Mouse (Mus musculus): ENCODE measurements at regions not wholly inside any gene's neighbourhood (a gene's known extent, or its start where the extent isn't known, plus 50 kb on each side); places are given as distances from the start of the nearest gene placed in this dataset.
"Not testable (repeated sequence)": the region's sequence is repeated elsewhere in the genome, so short reads cannot be mapped to it uniquely, and the experiment has no call there.

DNA sequence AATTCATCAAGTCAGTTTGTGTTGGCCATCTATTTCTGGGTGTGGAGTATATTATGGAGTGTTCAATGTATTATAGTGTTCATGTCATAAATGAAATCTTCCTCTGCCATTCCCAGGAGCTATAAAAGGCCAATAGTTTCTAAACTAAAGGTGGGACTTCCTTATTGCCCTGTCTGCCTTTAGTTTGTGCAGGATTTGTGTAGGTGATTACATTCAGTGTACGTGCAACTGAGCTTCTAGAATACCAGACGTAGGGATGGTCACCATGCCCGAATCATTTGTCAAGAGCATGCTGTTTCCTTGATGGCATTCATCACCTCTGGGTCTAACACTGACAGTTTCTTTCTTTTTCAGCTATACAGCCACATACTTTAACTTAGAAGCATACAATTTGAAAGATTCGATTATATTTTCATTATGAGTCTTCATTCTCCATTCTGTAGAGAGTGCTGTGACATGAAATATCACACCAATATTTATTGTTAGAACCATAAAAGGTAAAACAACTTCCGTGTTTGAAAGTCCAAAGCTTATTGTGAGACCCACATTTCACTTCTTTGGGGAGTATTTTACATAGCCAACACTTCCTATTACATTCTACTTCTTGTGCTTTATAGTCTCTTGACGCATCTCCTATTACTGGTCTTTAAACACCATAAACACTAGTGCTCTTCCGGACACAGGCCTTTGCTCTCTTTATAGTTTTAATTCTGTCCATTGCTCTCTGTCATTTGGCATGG is 494.1 kb upstream of the Klf6 start:
- DNase-seq (ENCODE audit: low spot score in 2 of 2): no peak

GRCm38 (mm10) chr13:5370007-5370406 is 491.3 kb upstream of the Klf6 start:
- DNase-seq (ENCODE audit: low spot score in 2 of 2): no peak

GRCm38 (mm10) chr13:5373191-5373590 is 488.1 kb upstream of the Klf6 start:
- no peak for DNase-seq (ENCODE audit: low spot score in 2 of 2)

DNA sequence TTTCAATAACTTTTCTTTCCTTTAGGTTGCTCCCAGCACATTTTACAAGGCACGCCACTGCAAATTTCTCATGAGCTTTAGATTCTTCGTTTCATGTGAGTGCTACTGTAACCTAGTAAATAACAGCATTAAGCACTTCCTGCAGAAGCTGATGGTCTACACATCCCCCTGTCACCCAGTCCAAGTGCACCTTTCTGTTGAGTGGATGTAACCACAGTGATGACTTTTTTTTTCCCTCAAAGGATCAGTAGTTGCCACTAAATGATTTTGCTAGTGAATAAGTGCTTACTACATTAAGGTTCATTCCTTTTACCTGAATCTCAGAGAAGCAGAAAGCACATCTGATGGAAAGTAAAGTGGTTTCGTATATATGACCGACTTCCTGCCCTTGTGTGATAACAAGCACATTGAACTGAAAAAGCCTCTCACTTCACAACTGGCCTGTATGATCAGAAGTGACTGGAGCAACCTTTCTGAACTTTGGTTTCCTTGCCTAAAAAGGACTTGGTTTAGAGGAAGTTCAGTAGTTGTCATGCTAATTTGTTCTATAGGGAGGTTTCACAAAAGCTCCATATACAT is 453.0 kb upstream of the Klf6 start:
- no peak for DNase-seq (ENCODE audit: low spot score in 2 of 2)

DNA sequence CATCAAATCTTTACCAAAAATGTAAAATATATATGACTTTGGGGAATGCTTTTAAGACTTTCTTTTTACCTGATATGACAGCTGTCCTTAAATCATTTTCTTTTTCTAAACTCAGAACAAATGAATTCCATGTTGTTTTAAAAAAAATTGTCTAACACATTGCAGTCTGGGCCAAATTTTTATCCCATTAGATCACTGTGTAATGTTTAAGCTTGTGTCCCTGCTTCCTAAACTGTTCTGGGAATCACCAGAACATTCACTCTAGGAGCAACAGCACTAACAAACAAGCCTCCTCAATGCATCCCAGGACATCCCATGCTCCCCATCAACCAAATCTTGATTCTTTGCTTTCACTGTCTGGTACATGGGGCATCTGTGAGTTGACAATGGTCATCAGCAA is 449.2 kb upstream of the Klf6 start:
- no peak for DNase-seq (ENCODE audit: low spot score in 2 of 2)

DNA sequence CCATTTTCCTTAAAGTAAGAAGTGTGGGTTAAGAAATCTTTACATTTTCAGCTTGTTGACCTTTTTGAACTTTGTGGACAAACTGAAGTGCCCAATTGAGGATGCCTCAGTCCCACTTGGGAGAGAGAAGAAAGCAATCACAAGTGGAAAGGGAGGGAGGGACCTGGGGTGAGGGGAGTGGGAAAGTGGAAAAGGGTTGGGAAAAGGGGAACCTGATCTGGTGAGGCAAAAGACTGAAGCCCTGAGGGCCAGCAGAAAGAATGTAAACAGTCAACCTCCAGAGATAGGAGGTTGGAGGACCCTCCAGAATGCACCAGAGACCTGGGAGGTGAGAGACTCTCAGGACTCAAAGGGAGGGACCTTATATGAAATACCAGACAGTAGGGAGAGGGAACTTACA is 448.3 kb upstream of the Klf6 start:
- DNase-seq (ENCODE audit: low spot score in 2 of 2): not testable (repeated sequence)

- no peak for DNase-seq (ENCODE audit: low spot score in 2 of 2)
These were observed 437.2 kb upstream of the Klf6 start for GRCm38 (mm10) chr13:5424110-5424509.

DNA sequence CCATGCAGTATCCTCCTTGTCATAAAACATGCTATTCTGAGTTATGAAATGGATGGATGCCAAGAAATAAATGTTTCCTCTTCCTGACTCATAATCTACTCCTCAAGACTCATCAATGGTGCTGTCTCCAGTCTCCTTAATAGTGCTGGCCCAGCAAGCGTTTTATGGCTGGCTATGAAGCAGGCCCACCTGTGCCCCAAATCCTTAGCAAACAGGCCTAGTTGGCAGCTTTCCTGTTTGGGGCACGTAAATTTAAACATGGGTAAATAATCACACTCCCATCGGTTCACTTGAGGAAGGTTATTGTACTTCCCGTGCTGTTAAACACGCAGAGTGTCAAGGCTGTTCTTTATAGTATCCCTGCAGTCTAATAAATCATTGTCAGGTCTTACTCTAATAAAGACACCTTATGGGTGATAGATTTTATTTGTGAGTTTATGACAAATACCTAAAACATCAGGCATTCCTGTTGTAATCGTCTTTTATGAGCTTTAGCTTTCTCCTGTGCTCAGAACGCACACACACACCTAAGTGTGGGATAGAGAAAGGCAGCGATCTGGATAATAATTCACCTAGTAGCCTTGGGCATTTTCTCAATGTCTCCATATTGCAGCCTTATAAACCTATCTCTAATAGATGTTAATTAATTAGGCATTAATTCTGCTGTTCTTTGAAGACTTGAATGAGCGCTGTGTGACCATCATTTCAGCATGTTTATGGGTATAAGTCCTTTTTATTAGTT is 435.6 kb upstream of the Klf6 start:
- no peak for DNase-seq (ENCODE audit: low spot score in 2 of 2)

- no peak for DNase-seq (ENCODE audit: low spot score in 2 of 2)
These were observed 427.6 kb upstream of the Klf6 start for GRCm38 (mm10) chr13:5433652-5434051.

- no peak for DNase-seq (ENCODE audit: low spot score in 2 of 2)
These were observed 426.2 kb upstream of the Klf6 start for GRCm38 (mm10) chr13:5435131-5435530.

- DNase-seq (ENCODE audit: low spot score in 2 of 2): no peak
These were observed 425.1 kb upstream of the Klf6 start for GRCm38 (mm10) chr13:5436191-5436590.

- DNase-seq (ENCODE audit: low spot score in 2 of 2): no peak
These were observed 420.8 kb upstream of the Klf6 start for GRCm38 (mm10) chr13:5440454-5440853.

- no peak for DNase-seq (ENCODE audit: low spot score in 2 of 2)
These were observed 416.4 kb upstream of the Klf6 start for GRCm38 (mm10) chr13:5444759-5445478.

- DNase-seq (ENCODE audit: low spot score in 2 of 2): no peak
These were observed 412.7 kb upstream of the Klf6 start for GRCm38 (mm10) chr13:5448601-5449000.

- no peak for DNase-seq (ENCODE audit: low spot score in 2 of 2)
These were observed 380.5 kb upstream of the Klf6 start for GRCm38 (mm10) chr13:5480779-5481178.

GRCm38 (mm10) chr13:5492266-5492665 is 369.0 kb upstream of the Klf6 start:
- DNase-seq (ENCODE audit: low spot score in 2 of 2): no peak

DNA sequence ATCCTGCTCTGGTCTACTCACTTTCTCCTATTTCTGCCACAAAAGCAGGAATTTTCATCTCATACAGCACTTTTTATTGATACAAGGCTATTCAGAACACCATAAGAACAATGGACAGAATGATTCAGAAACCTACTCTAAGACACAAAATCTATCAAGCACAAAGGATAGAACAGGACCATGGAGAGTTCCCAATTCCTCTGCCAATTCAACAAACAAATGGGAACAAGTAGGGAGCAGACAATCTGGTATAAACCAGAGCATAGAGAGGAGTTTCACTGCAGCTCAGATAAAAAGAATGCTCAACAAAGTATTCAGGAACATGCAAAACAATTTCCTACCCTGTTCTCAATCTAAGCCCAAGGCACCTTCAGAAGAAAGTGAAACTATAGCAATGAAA is 363.7 kb upstream of the Klf6 start:
- DNase-seq (ENCODE audit: low spot score in 2 of 2): no peak

- no peak for DNase-seq (ENCODE audit: low spot score in 2 of 2)
These were observed 349.5 kb upstream of the Klf6 start for GRCm38 (mm10) chr13:5511784-5512183.

DNA sequence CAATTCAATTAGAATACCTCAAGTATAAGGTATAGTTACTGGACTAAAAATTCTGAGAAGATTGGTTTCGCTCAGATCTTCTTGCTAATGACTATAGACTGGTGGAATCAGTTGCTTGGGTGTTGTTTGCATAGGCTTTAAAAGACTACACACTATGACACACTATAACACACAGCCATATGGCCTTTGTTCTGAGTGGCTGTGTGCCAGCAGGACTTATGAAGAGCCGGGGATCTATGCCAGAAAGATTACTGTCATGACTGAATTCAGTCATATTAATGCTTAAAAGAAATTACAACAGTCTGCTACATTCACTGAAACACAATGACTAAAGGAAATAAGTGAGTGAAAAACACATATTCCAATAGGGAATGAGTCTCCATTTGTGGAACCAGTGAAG is 345.7 kb upstream of the Klf6 start:
- no peak for DNase-seq (ENCODE audit: low spot score in 2 of 2)

GRCm38 (mm10) chr13:5516088-5516487 is 345.2 kb upstream of the Klf6 start:
- no peak for DNase-seq (ENCODE audit: low spot score in 2 of 2)

GRCm38 (mm10) chr13:5519181-5519580 is 342.1 kb upstream of the Klf6 start:
- no peak for DNase-seq (ENCODE audit: low spot score in 2 of 2)

DNA sequence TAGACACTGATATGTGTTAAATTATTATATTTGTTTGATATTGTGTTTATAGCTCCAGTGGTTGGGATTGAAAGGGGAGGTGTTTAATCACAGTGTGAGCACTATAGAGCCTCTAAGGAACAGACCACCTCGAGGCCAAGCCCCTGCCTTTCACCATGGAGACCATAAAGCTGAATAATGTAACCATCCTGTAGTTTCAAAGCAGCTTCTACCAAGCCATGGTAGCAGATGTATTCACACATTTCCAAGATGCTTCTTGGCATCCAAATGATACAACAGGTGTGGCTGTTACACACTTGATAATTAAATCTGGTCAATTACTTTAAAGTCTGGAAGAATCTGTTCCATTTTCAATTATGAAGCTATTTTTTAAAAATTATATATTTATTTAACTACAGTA is 341.7 kb upstream of the Klf6 start:
- DNase-seq (ENCODE audit: low spot score in 2 of 2): no peak

All from thymus, postnatal 10 days (tissue).